8 mouse cellular contexts compared by ENCODE assay signal in the genomic region with DNA sequence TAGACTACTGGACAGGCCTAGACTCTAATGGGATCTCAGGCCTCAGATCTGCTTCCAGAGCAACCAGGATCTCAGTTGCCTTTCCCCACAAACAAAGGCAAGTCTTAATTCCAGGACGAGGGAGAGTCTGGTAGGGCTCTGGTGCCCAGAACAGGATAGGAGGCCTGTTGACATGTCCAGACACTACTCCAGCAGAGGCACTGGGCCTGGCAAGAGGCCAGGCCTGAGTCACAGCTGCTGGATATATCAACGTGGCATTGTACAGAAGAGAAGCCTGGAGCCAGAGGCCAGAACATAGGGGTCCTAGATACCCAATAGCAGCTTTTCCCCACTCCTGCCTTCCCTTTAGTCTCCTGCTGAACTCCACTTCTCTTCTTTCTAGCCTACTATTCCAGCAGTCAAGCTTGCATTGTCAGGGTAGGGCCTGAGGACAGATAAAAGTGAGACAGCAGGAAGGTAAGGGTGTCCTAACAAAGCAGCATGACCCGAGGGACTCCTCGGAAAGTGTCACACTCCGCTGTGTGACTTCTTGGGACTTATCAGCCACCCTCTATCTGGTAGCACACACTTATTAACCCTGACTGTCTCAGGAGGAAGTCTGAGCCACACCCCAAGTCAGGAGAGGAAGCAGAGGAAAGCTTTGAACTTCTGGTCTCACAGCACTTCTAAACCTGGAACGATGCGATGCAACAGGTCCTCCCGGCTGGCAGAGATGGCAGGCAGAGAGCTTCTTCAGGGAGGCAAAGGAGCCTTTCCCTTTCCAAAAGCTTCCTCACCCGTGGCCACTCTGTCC. TPM values are rescaled to one million over a fixed set of nuclear protein-coding genes. Genes with fewer than 3 reads are reported as not detected.
DNase-seq lines count a peak whose midpoint lies in the region; ATAC-seq and TF ChIP-seq lines count a peak whose summit lies in the region.

No protein-coding gene starts in this region.

- no peaks in the 10 kb centered on the region for H3K27me3 ChIP-seq in heart, embryonic 12.5 days (replicated peaks)
- H3K27me3 ChIP-seq in limb, embryonic 10.5 days (ENCODE audit: low read depth, poor library complexity, severe bottlenecking), result peaks cover 9% of the 10 kb centered on the region; the same call in 1 of the 2 replicates
- no peaks in the 10 kb centered on the region for H3K27me3 ChIP-seq in myocyte (ENCODE audit: control insufficient read depth, insufficient read depth, insufficient read length)

- peak; percentile 46 for DNase-seq in cerebellum, adult 11-12 months
- no peak for DNase-seq in cerebellum, postnatal 36 days
- peak; percentile 62 for DNase-seq in urinary bladder, postnatal 25 days (ENCODE audit: low spot score)
- no peak for DNase-seq in urinary bladder, postnatal 10 days (ENCODE audit: low spot score)
- DNase-seq in limb, embryonic 10.5 days (ENCODE audit: low spot score), result no peak
- no peak for DNase-seq in frontal cortex, postnatal 36 days (ENCODE audit: low spot score in 2 of 2)

- peaks cover 67% of the 10 kb centered on the region for H3K4me1 ChIP-seq in heart, embryonic 12.5 days (replicated peaks)
- peaks cover 24% of the 10 kb centered on the region for H3K4me1 ChIP-seq in limb, embryonic 10.5 days

- H3K36me3 ChIP-seq in heart, embryonic 12.5 days, result 0 out of 2 replicates have a peak, but pooled peaks cover 4% of the 10 kb centered on the region
- no peaks in the 10 kb centered on the region for H3K36me3 ChIP-seq in limb, embryonic 10.5 days
- peaks cover 34% of the 10 kb centered on the region for H3K36me3 ChIP-seq in myocyte (ENCODE audit: control insufficient read depth, insufficient read depth)

- H3K4me3 ChIP-seq in heart, embryonic 12.5 days, result no peak overlapping the region
- no peak overlapping the region for H3K4me3 ChIP-seq in limb, embryonic 10.5 days
- H3K4me3 ChIP-seq in myocyte, result peak overlapping the region; percentile 13

- H3K9me3 ChIP-seq in heart, embryonic 12.5 days (replicated peaks), result no peaks in the 10 kb centered on the region
- H3K9me3 ChIP-seq in limb, embryonic 10.5 days (replicated peaks), result no peaks in the 10 kb centered on the region

- 30% methylated on average over 9 of the region's 9 CpGs for WGBS in heart, embryonic 12.5 days
- 71% methylated on average over 9 of the region's 9 CpGs for WGBS in limb, embryonic 10.5 days

- H3K79me2 ChIP-seq in myocyte (ENCODE audit: control insufficient read depth, insufficient read depth), result peaks cover 78% of the 10 kb centered on the region

- peak; percentile 34 for TF ChIP-seq POLR2A in myocyte (IDR thresholded peaks at IDR 0.05; ENCODE audit: insufficient read length, low read depth)

- H3K9ac ChIP-seq in heart, embryonic 12.5 days, result peak overlapping the region; percentile 65

- no peak overlapping the region for H3ac ChIP-seq in myocyte (ENCODE audit: control insufficient read depth, insufficient read length)

- H3K27ac ChIP-seq in heart, embryonic 12.5 days (ENCODE audit: poor library complexity, severe bottlenecking), result peak overlapping the region; percentile 100
- peak overlapping the region; percentile 21; the same call in 1 of the 2 replicates for H3K27ac ChIP-seq in limb, embryonic 10.5 days

- H3K4me2 ChIP-seq in heart, embryonic 12.5 days, result peak overlapping the region; percentile 19
- peak overlapping the region; percentile 96 for H3K4me2 ChIP-seq in myocyte (ENCODE audit: low read depth)

- 0 out of 2 replicates have a peak, but pooled peaks have one; percentile 23 for ATAC-seq in heart, embryonic 12.5 days (ENCODE audit: insufficient number of reproducible peaks, low FRiP score)

TF ChIP-seq in myocyte, 11 proteins besides CTCF, POLR2A, EP300 and RAD21:
- TF ChIP-seq MAX (IDR thresholded peaks at IDR 0.05; ENCODE audit: low read depth), result no peak
- no peak for TF ChIP-seq CEBPB (IDR thresholded peaks at IDR 0.05; ENCODE audit: insufficient read depth, poor library complexity, severe bottlenecking)
- peak; percentile 24 to 71 (median 28) for TF ChIP-seq MYOG (IDR thresholded peaks at IDR 0.05; ENCODE audit: control insufficient read depth in 1 of 3, insufficient read depth in 1 of 3, insufficient read length in 2 of 3, low read depth in 2 of 3)
- TF ChIP-seq MYOD1 (IDR thresholded peaks at IDR 0.05; ENCODE audit: control insufficient read depth in 1 of 3, insufficient read length in 2 of 3, low read depth in 2 of 3), result peak; percentile 6 to 84 (median 79)

RNA-seq across cellular contexts. Expression of gene Lmna, which starts 14.7 kb away (rescaled TPM):
- 108 and 113 TPM in 2 replicates for polyA plus RNA-seq in heart, embryonic 12.5 days (2016; fragmentation: Nextera tagmentation; extraction: Ambion mirVana)
- 9.2 and 14.5 TPM in 2 replicates for polyA plus RNA-seq in limb, embryonic 10.5 days (2016; fragmentation: Nextera tagmentation; extraction: Ambion mirVana)
- polyA plus RNA-seq in myocyte (2012; fragmentation: generic; extraction: Trizol), result 954 TPM

RNA-seq across cellular contexts. Expression of gene Sema4a, which starts 34.0 kb away (rescaled TPM):
- polyA plus RNA-seq in heart, embryonic 12.5 days (2016; fragmentation: Nextera tagmentation; extraction: Ambion mirVana), result 0.92 and 1.3 TPM in 2 replicates
- polyA plus RNA-seq in limb, embryonic 10.5 days (2016; fragmentation: Nextera tagmentation; extraction: Ambion mirVana), result 4.7 and 6.7 TPM in 2 replicates
- polyA plus RNA-seq in myocyte (2012; fragmentation: generic; extraction: Trizol), result 0.35 TPM

RNA-seq across cellular contexts. Expression of gene Mex3a, which starts 37.2 kb away (rescaled TPM):
- 11.8 and 13.9 TPM in 2 replicates for polyA plus RNA-seq in heart, embryonic 12.5 days (2016; fragmentation: Nextera tagmentation; extraction: Ambion mirVana)
- polyA plus RNA-seq in limb, embryonic 10.5 days (2016; fragmentation: Nextera tagmentation; extraction: Ambion mirVana), result 28.9 and 34.8 TPM in 2 replicates
- 8.1 TPM for polyA plus RNA-seq in myocyte (2012; fragmentation: generic; extraction: Trizol)

RNA-seq across cellular contexts. Expression of gene Rab25, which starts 53.1 kb away (rescaled TPM):
- 0.55 TPM in 1 of 2 replicates, not detected in the other for polyA plus RNA-seq in heart, embryonic 12.5 days (2016; fragmentation: Nextera tagmentation; extraction: Ambion mirVana)
- 1.7 and 3.7 TPM in 2 replicates for polyA plus RNA-seq in limb, embryonic 10.5 days (2016; fragmentation: Nextera tagmentation; extraction: Ambion mirVana)
- polyA plus RNA-seq in myocyte (2012; fragmentation: generic; extraction: Trizol), result 0.13 TPM

RNA-seq across cellular contexts. Expression of gene Lamtor2, which starts 57.8 kb away (rescaled TPM):
- polyA plus RNA-seq in heart, embryonic 12.5 days (2016; fragmentation: Nextera tagmentation; extraction: Ambion mirVana), result 108 and 114 TPM in 2 replicates
- 151 and 159 TPM in 2 replicates for polyA plus RNA-seq in limb, embryonic 10.5 days (2016; fragmentation: Nextera tagmentation; extraction: Ambion mirVana)
- 165 TPM for polyA plus RNA-seq in myocyte (2012; fragmentation: generic; extraction: Trizol)

Comparison
In these comparisons a context has a peak if more than half of its experiments do, and no peak if none do; other contexts are left out.
1. DNase-seq: peak in cerebellum, adult 11-12 months (single experiment) and urinary bladder, postnatal 25 days (single experiment); none in cerebellum, postnatal 36 days (0 of 2), urinary bladder, postnatal 10 days (single experiment), limb, embryonic 10.5 days (single experiment) and frontal cortex, postnatal 36 days (0 of 2).